Mouse (Mus musculus) ES-CJ7 (cell line): Measurements from ENCODE around the gene Mrpl39.

Source experiments
- DNase-seq: peaks from one replicate; pipeline ENCODE4 v3.0.0; 2011; ENCODE audit warnings: low read depth, low spot score

The Mrpl39 gene

DNA sequence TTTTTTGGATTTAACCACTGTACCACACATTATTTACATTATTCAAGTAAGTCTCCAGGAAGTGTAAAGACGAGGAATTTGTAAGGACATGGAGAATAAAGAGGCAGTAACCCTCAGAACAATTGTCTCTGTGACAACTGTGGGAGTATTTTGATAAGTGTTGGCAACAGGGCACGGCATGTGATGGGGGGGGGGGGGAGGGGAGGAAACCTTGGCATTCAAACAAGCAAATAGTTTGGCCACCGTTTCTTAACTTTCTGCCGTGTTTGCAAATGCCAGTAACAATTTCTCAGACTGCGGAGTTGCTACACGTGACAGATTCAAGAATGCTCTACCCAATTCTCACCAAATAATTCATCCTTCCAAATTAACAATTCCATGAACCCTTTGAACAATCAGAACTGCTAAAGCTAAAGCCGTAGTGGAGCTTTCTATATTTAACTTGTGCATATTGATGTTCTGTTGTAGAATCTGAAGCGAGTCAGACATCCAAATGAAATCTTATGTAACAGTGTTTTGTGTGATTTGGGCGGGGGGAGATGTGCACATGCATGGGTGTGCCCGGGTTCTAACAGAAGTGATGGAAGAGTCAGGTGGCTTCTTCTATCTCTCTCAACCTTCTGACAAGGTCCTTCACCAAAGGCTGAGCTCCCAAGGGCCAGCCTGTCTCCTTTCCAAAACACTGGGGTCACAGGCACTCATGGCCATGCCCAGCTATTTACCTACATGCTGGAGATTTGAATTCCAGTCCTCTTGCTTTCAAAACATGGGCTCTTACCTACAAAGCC is 9.4 kb upstream of the Mrpl39 start:
- DNase-seq = no peak

GRCm38 (mm10) chr16:84737358-84737757 is 1.8 kb upstream of the Mrpl39 start:
- peak; percentile 72 for DNase-seq

DNA sequence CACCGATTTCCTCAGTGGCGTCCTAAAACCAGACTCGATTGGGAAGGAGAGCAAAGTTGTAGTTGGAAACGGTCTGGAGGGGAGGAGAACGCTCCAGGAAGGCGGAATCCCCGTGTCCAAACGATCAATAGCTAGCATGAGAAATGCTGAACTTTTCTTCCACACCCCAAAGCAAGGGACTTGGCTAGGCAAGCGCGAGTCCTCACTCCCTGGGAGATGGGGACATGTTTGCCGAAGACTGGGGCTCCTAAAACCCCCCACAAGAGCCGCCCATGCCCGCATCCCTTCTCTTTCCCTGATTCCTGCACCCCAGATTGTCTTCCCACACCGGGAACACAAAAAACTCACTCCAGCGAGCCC is 756 bp downstream of the Mrpl39 start:
- DNase-seq = no peak

DNA sequence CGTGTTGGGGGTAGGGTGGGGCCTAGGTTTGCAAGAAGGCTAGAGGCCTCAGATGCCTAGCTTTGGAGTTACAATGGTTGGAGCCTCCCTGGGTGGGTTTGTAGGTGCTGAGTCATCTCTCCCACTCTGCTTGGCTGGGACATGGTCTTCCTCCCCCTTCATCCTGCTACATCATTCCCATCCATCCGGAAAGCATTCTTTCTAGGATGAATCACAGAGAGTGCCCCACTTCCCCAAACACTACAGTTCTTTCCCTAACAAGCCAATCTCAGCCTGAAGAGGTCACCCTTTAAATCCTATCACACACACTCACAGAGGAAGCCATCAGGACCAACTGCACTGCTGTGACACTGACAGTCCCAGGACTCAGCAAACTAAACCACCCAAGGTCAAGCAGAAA is 14.9 kb downstream of the Mrpl39 start:
- DNase-seq = no peak

DNA sequence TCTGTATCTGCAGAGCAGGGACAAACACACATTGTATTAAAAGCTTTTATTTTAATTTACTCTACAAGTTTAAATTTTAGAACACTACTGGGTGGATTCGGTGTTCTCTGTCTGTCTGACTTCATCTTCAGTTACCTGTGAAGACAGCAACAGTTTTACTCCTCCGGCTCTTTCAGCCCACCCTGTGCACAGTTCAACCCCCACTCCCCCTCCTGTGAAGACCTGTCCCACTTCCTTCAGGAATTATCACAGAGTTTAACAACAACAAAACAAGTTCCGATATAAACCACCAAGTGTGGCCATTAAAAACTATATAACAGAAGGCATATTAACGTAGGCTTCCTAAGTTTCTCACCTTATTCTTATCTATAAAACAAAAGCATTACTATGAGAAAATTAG is 17.3 kb downstream of the Mrpl39 start:
- no peak for DNase-seq

GRCm38 (mm10) chr16:84717618-84718248 is 17.8 kb downstream of the Mrpl39 start:
- no peak for DNase-seq

GRCm38 (mm10) chr16:84716724-84717617 is 18.6 kb downstream of the Mrpl39 start:
- DNase-seq = no peak

GRCm38 (mm10) chr16:84716197-84716596 is 19.3 kb downstream of the Mrpl39 start:
- DNase-seq = no peak

- no peak for DNase-seq
These were observed 20.6 kb downstream of the Mrpl39 start for GRCm38 (mm10) chr16:84714978-84715377.

DNA sequence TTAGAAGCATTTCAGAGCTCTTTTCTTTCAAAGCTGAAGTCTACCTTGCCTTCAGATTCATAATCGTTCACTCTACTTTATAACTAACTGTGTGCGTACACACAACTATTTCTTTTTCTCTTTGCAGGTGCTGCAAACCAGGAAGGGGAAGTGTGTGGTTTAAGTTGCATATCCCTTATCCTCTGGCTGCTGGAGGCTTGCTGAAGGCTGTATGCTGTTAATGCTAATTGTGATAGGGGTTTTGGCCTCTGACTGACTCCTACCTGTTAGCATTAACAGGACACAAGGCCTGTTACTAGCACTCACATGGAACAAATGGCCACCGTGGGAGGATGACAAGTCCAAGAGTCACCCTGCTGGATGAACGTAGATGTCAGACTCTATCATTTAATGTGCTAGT is 21.6 kb downstream of the Mrpl39 start:
- DNase-seq = no peak

DNA sequence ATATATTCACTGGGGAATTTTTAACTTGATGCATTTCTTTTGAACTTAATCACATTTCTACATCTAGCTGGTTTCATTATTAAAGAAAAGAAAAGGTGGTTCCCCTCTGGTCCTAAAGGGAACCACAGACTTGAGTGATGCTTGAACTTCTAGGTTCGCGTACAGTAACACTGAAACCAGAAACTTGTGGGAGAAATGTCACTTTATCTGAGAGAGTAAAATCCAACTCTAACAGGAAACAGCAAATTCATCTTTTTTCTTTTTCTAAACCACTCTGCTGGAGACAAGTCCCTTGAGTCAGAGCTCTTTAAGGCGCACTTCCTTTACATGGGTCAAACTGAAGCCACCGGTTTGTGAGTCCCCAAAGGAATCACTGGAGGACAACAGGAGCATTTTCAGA is 22.4 kb downstream of the Mrpl39 start:
- no peak for DNase-seq

GRCm38 (mm10) chr16:84708649-84709048 is 26.9 kb downstream of the Mrpl39 start:
- DNase-seq = no peak

- no peak for DNase-seq
These were observed 27.7 kb downstream of the Mrpl39 start for GRCm38 (mm10) chr16:84707802-84708201.

- no peak for DNase-seq
These were observed 29.0 kb downstream of the Mrpl39 start for GRCm38 (mm10) chr16:84706571-84706970.

DNA sequence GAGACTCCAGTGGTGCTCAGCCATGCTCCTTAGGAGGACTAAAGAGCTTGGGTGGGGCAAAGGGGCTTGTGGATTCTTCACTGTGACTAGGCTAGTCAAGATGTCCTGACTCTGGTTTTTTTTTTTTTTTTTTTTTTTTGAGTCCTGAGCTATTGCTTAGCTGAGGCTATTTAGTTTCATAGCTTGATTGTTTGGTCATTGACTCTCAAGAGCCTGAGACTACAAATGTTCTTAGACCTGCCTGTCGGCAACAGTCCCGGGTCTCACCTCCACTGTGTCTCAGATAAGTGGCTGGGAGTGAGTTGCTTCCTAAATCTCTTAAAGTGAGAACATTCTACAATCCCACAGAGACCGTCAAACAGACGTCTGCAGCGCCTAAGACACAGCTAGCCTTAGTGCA is 30.0 kb downstream of the Mrpl39 start:
- no peak for DNase-seq

GRCm38 (mm10) chr16:84704661-84705240 is 30.8 kb downstream of the Mrpl39 start:
- no peak for DNase-seq

GRCm38 (mm10) chr16:84703769-84704660 is 31.5 kb downstream of the Mrpl39 start:
- DNase-seq = no peak

- DNase-seq = peak; percentile 14
These were observed 32.3 kb downstream of the Mrpl39 start for GRCm38 (mm10) chr16:84703129-84703768.

GRCm38 (mm10) chr16:84702230-84703128 is 33.1 kb downstream of the Mrpl39 start:
- DNase-seq = no peak
